Mouse (Mus musculus) neural tube, embryonic 14.5 days (tissue): ENCODE data around the gene Plekha6. TPM values are rescaled to one million over a fixed set of nuclear protein-coding genes. Genes with fewer than 3 reads are reported as not detected.

ENCODE experiments used
- ATAC-seq: fragments of 200-750 bp; cut with Nextera tagmentation; 2 replicates; pipeline ENCODE4 v1.8.0; 2017; ENCODE audit warnings: low read depth, mild to moderate bottlenecking, moderate TSS enrichment, moderate library complexity
- H3K27ac ChIP-seq: fragments of 300-500 bp; sonication (generic); 2 replicates; pipeline ENCODE4 v1.5.1; 2014; ENCODE audit warnings: low read depth, mild to moderate bottlenecking, control low read depth, low read length, moderate library complexity, mixed read lengths
- H3K27me3 ChIP-seq: fragments of 300-500 bp; sonication (generic); 2 replicates; pipeline ENCODE4 v1.6.1; 2014; ENCODE audit warnings: low read length; ENCODE audit not compliant: control insufficient read depth, insufficient read depth
- H3K36me3 ChIP-seq: fragments of 300-500 bp; sonication (generic); 2 replicates; pipeline ENCODE4 v1.6.1; 2014; ENCODE audit warnings: low read length, mixed read lengths; ENCODE audit not compliant: control insufficient read depth, insufficient read depth
- H3K4me1 ChIP-seq: fragments of 300-500 bp; sonication (generic); 2 replicates; pipeline ENCODE4 v1.6.1; 2014; ENCODE audit warnings: low read length; ENCODE audit not compliant: control insufficient read depth, insufficient read depth
- H3K4me2 ChIP-seq: fragments of 300-500 bp; sonication (generic); 2 replicates; pipeline ENCODE4 v1.6.1; 2014; ENCODE audit warnings: mild to moderate bottlenecking, low read depth, low read length, control low read depth
- H3K4me3 ChIP-seq: fragments of 300-500 bp; sonication (generic); 2 replicates; pipeline ENCODE4 v1.5.1; 2014; ENCODE audit warnings: low read depth, low read length, control low read depth, mixed read lengths
- H3K9ac ChIP-seq: fragments of 300-500 bp; sonication (generic); replicated peaks from 2 replicates; pipeline ENCODE4 v1.6.1; 2014; ENCODE audit warnings: low read depth, mild to moderate bottlenecking, control low read depth, low read length, mixed read lengths
- H3K9me3 ChIP-seq: fragments of 300-500 bp; sonication (generic); 2 replicates; pipeline ENCODE4 v1.6.1; 2016; ENCODE audit warnings: low read length; ENCODE audit not compliant: control insufficient read depth
- WGBS: fragments of 180-500 bp; shearing (Covaris S2); extraction: QIAGEN DNeasy Blood & Tissue Kit; methylation state at CpG from one replicate; pipeline ENCODE4 v1.1.7; 2014; 5-methylcytosine and 5-hydroxymethylcytosine counted together
- polyA plus RNA-seq: library from polyadenylated mRNA; unstranded; fragments of >200 nt; fragmentation: Nextera tagmentation; extraction: Ambion mirVana; gene quantifications from 2 replicates; pipeline ENCODE4 v1.2.1, GENCODE M21; 2014

Plekha6 gene
- polyA plus RNA-seq, 1 experiment from 2014 or later: 27.9 TPM

GRCm38 (mm10) chr1:133250761-133251160, 86.8 kb downstream of the Plekha6 start:
- Histone ChIP-seq H3K4me3 (no peak overlapping the region), H3K27ac (no peak overlapping the region), H3K36me3 (no peaks in the 10 kb centered on the region), H3K27me3 (no peaks in the 10 kb centered on the region), H3K9ac (no peak overlapping the region), H3K4me2 (no peak overlapping the region), H3K9me3 (no peaks in the 10 kb centered on the region), H3K4me1 (peaks cover 48% of the 10 kb centered on the region)
- ATAC-seq: no peak
- 67% methylated on average over 6 of the region's 6 CpGs for WGBS

GRCm38 (mm10) chr1:133251625-133252034, 87.6 kb downstream of the Plekha6 start:
- Histone ChIP-seq H3K9me3 (no peaks in the 10 kb centered on the region), H3K27me3 (no peaks in the 10 kb centered on the region), H3K9ac (no peak overlapping the region), H3K4me2 (no peak overlapping the region), H3K27ac (no peak overlapping the region), H3K4me3 (no peak overlapping the region), H3K4me1 (peaks cover 47% of the 10 kb centered on the region), H3K36me3 (no peaks in the 10 kb centered on the region)
- WGBS: 18% methylated on average over 5 of the region's 5 CpGs
- ATAC-seq: no peak

GRCm38 (mm10) chr1:133252251-133252650, 88.2 kb downstream of the Plekha6 start:
- WGBS: 79% methylated on average over 3 of the region's 3 CpGs

GRCm38 (mm10) chr1:133252801-133253531, 89.0 kb downstream of the Plekha6 start:
- 55% methylated on average over 10 of the region's 10 CpGs for WGBS
- Histone ChIP-seq H3K4me1 (peaks cover 42% of the 10 kb centered on the region), H3K9ac (no peak overlapping the region)

More at GRCm38 (mm10) chr1:133252251-133252650, 88.2 kb downstream of the Plekha6 start:
- H3K9ac ChIP-seq: no peak overlapping the region
- no peaks in the 10 kb centered on the region for H3K9me3 ChIP-seq
- no peaks in the 10 kb centered on the region for H3K36me3 ChIP-seq
- no peak overlapping the region for H3K27ac ChIP-seq
- H3K4me3 ChIP-seq: no peak overlapping the region
- no peak for ATAC-seq
- no peaks in the 10 kb centered on the region for H3K27me3 ChIP-seq
- H3K4me2 ChIP-seq: no peak overlapping the region
- H3K4me1 ChIP-seq: peaks cover 44% of the 10 kb centered on the region

GRCm38 (mm10) chr1:133253532-133253866, 89.5 kb downstream of the Plekha6 start:
- WGBS: 63% methylated on average over 1 of the region's 1 CpGs

More at GRCm38 (mm10) chr1:133252801-133253531, 89.0 kb downstream of the Plekha6 start:
- Histone ChIP-seq H3K36me3 (no peaks in the 10 kb centered on the region), H3K9me3 (no peaks in the 10 kb centered on the region), H3K4me2 (no peak overlapping the region), H3K4me3 (no peak overlapping the region), H3K27ac (no peak overlapping the region), H3K27me3 (no peaks in the 10 kb centered on the region)
- no peak for ATAC-seq

GRCm38 (mm10) chr1:133254226-133254625, 90.2 kb downstream of the Plekha6 start:
- H3K27ac ChIP-seq: no peak overlapping the region
- H3K4me2 ChIP-seq: no peak overlapping the region
- no peak overlapping the region for H3K4me3 ChIP-seq
- H3K4me1 ChIP-seq: peaks cover 42% of the 10 kb centered on the region
- no peaks in the 10 kb centered on the region for H3K9me3 ChIP-seq
- H3K36me3 ChIP-seq: no peaks in the 10 kb centered on the region
- 86% methylated on average over 6 of the region's 6 CpGs for WGBS
- no peak for ATAC-seq
- H3K27me3 ChIP-seq: no peaks in the 10 kb centered on the region
- H3K9ac ChIP-seq: no peak overlapping the region

More at GRCm38 (mm10) chr1:133253532-133253866, 89.5 kb downstream of the Plekha6 start:
- H3K4me1 ChIP-seq: peaks cover 42% of the 10 kb centered on the region
- ATAC-seq: no peak
- H3K4me2 ChIP-seq: no peak overlapping the region
- no peaks in the 10 kb centered on the region for H3K36me3 ChIP-seq
- no peaks in the 10 kb centered on the region for H3K27me3 ChIP-seq
- no peak overlapping the region for H3K4me3 ChIP-seq
- H3K9ac ChIP-seq: no peak overlapping the region
- no peak overlapping the region for H3K27ac ChIP-seq
- H3K9me3 ChIP-seq: no peaks in the 10 kb centered on the region

GRCm38 (mm10) chr1:133254856-133255764, 91.1 kb downstream of the Plekha6 start:
- Histone ChIP-seq H3K4me3 (no peak overlapping the region), H3K4me2 (no peak overlapping the region), H3K9ac (no peak overlapping the region), H3K27ac (0 out of 2 replicates have a peak overlapping the region, but pooled peaks have one; percentile 4), H3K4me1 (peaks cover 42% of the 10 kb centered on the region), H3K9me3 (no peaks in the 10 kb centered on the region), H3K27me3 (no peaks in the 10 kb centered on the region), H3K36me3 (0 out of 2 replicates have a peak, but pooled peaks cover 5% of the 10 kb centered on the region)
- 45% methylated on average over 9 of the region's 9 CpGs for WGBS
- ATAC-seq: peak; percentile 33; the same call in 1 of the 2 replicates

- 43% methylated on average over 5 of the region's 5 CpGs for WGBS
- Histone ChIP-seq H3K4me1 (peaks cover 41% of the 10 kb centered on the region), H3K9ac (no peak overlapping the region), H3K4me3 (no peak overlapping the region), H3K27ac (0 out of 2 replicates have a peak overlapping the region, but pooled peaks have one; percentile 4), H3K27me3 (no peaks in the 10 kb centered on the region), H3K9me3 (no peaks in the 10 kb centered on the region), H3K4me2 (no peak overlapping the region), H3K36me3 (peaks cover 10% of the 10 kb centered on the region; the same call in 1 of the 2 replicates)
- no peak for ATAC-seq
Measured at GRCm38 (mm10) chr1:133255776-133256175, 91.8 kb downstream of the Plekha6 start.
